Mouse (Mus musculus): ENCODE data around the gene Ext2. TPM values are rescaled to one million over a fixed set of nuclear protein-coding genes. Genes with fewer than 3 reads are reported as not detected.

Ext2 gene
- polyA plus RNA-seq, 1 experiment from 2014 or later: 47.0 TPM

- H3K36me3 ChIP-seq: peaks cover 16% of the 10 kb centered on the region; the same call in 1 of the 2 replicates
- H3K27me3 ChIP-seq (replicated peaks): no peaks in the 10 kb centered on the region
- no peak overlapping the region for H3K27ac ChIP-seq
- ATAC-seq: no peak
- H3K9me3 ChIP-seq (replicated peaks): no peaks in the 10 kb centered on the region
- H3K9ac ChIP-seq: no peak overlapping the region
- no peaks in the 10 kb centered on the region for H3K4me1 ChIP-seq
- no peak overlapping the region for H3K4me3 ChIP-seq
- H3K4me2 ChIP-seq: no peak overlapping the region
- WGBS (ENCODE audit: insufficient replicate concordance): 73% methylated on average over 6 of the region's 6 CpGs
These were observed 17.7 kb upstream of the Ext2 start for GRCm38 (mm10) chr2:93840109-93840508.

GRCm38 (mm10) chr2:93838931-93839330 lies 16.6 kb upstream of the Ext2 start:
- H3K36me3 ChIP-seq: peaks cover 11% of the 10 kb centered on the region; the same call in 1 of the 2 replicates
- H3K27me3 ChIP-seq (replicated peaks): no peaks in the 10 kb centered on the region
- no peak overlapping the region for H3K4me3 ChIP-seq
- 78% methylated on average over 4 of the region's 4 CpGs for WGBS (ENCODE audit: insufficient replicate concordance)
- no peak overlapping the region for H3K4me2 ChIP-seq
- H3K27ac ChIP-seq: no peak overlapping the region
- H3K4me1 ChIP-seq: no peaks in the 10 kb centered on the region
- no peak overlapping the region for H3K9ac ChIP-seq
- no peak for ATAC-seq
- no peaks in the 10 kb centered on the region for H3K9me3 ChIP-seq (replicated peaks)

- no peak for ATAC-seq
- peaks cover 11% of the 10 kb centered on the region; the same call in 1 of the 2 replicates for H3K36me3 ChIP-seq
- WGBS (ENCODE audit: insufficient replicate concordance): 69% methylated on average over 13 of the region's 13 CpGs
- no peak overlapping the region for H3K27ac ChIP-seq
- no peak overlapping the region for H3K9ac ChIP-seq
- no peak overlapping the region for H3K4me3 ChIP-seq
- H3K9me3 ChIP-seq (replicated peaks): no peaks in the 10 kb centered on the region
- H3K4me2 ChIP-seq: no peak overlapping the region
- no peaks in the 10 kb centered on the region for H3K27me3 ChIP-seq (replicated peaks)
- no peaks in the 10 kb centered on the region for H3K4me1 ChIP-seq
These were observed 13.9 kb upstream of the Ext2 start for GRCm38 (mm10) chr2:93836232-93836785.

- H3K27me3 ChIP-seq (replicated peaks): no peaks in the 10 kb centered on the region
- no peak overlapping the region for H3K4me2 ChIP-seq
- H3K9ac ChIP-seq: no peak overlapping the region
- H3K4me1 ChIP-seq: no peaks in the 10 kb centered on the region
- WGBS (ENCODE audit: insufficient replicate concordance): 75% methylated on average over 11 of the region's 11 CpGs
- H3K27ac ChIP-seq: no peak overlapping the region
- no peak overlapping the region for H3K4me3 ChIP-seq
- no peaks in the 10 kb centered on the region for H3K9me3 ChIP-seq (replicated peaks)
- H3K36me3 ChIP-seq: peaks cover 5% of the 10 kb centered on the region; the same call in 1 of the 2 replicates
- no peak for ATAC-seq
These were observed 13.2 kb upstream of the Ext2 start for GRCm38 (mm10) chr2:93835596-93835995.

GRCm38 (mm10) chr2:93823519-93823918 lies 1.2 kb upstream of the Ext2 start:
- ATAC-seq: no peak
- no peak overlapping the region for H3K4me2 ChIP-seq
- H3K27ac ChIP-seq: no peak overlapping the region
- H3K4me1 ChIP-seq: peaks cover 19% of the 10 kb centered on the region
- H3K9me3 ChIP-seq (replicated peaks): no peaks in the 10 kb centered on the region
- WGBS (ENCODE audit: insufficient replicate concordance): 12% methylated on average over 8 of the region's 8 CpGs
- no peak overlapping the region for H3K9ac ChIP-seq
- no peak overlapping the region for H3K4me3 ChIP-seq
- no peaks in the 10 kb centered on the region for H3K27me3 ChIP-seq (replicated peaks)
- peaks cover 10% of the 10 kb centered on the region; the same call in 1 of the 2 replicates for H3K36me3 ChIP-seq

GRCm38 (mm10) chr2:93817791-93818190 lies 4.6 kb downstream of the Ext2 start:
- Histone ChIP-seq H3K27me3 (replicated peaks) (no peaks in the 10 kb centered on the region), H3K4me3 (no peak overlapping the region), H3K9me3 (replicated peaks) (no peaks in the 10 kb centered on the region), H3K4me1 (peaks cover 32% of the 10 kb centered on the region), H3K4me2 (no peak overlapping the region), H3K9ac (no peak overlapping the region), H3K27ac (no peak overlapping the region), H3K36me3 (peaks cover 18% of the 10 kb centered on the region)
- ATAC-seq: peak; percentile 43; the same call in 1 of the 2 replicates
- WGBS (ENCODE audit: insufficient replicate concordance): 51% methylated on average over 5 of the region's 5 CpGs

GRCm38 (mm10) chr2:93813343-93813742 lies 9.0 kb downstream of the Ext2 start:
- no peaks in the 10 kb centered on the region for H3K9me3 ChIP-seq (replicated peaks)
- H3K9ac ChIP-seq: no peak overlapping the region
- no peak overlapping the region for H3K27ac ChIP-seq
- peaks cover 43% of the 10 kb centered on the region for H3K36me3 ChIP-seq
- no peaks in the 10 kb centered on the region for H3K27me3 ChIP-seq (replicated peaks)
- WGBS (ENCODE audit: insufficient replicate concordance): 89% methylated on average over 22 of the region's 22 CpGs
- H3K4me2 ChIP-seq: no peak overlapping the region
- no peak for ATAC-seq
- H3K4me3 ChIP-seq: no peak overlapping the region
- peaks cover 11% of the 10 kb centered on the region for H3K4me1 ChIP-seq

GRCm38 (mm10) chr2:93811812-93812211 lies 10.6 kb downstream of the Ext2 start:
- no peak overlapping the region for H3K9ac ChIP-seq
- H3K9me3 ChIP-seq (replicated peaks): no peaks in the 10 kb centered on the region
- H3K36me3 ChIP-seq: peaks cover 57% of the 10 kb centered on the region
- no peak for ATAC-seq
- no peak overlapping the region for H3K4me2 ChIP-seq
- H3K4me3 ChIP-seq: no peak overlapping the region
- no peaks in the 10 kb centered on the region for H3K27me3 ChIP-seq (replicated peaks)
- H3K27ac ChIP-seq: no peak overlapping the region
- 26% methylated on average over 4 of the region's 4 CpGs for WGBS (ENCODE audit: insufficient replicate concordance)
- H3K4me1 ChIP-seq: no peaks in the 10 kb centered on the region

GRCm38 (mm10) chr2:93809931-93810330 lies 12.4 kb downstream of the Ext2 start:
- 9% methylated on average over 2 of the region's 2 CpGs for WGBS (ENCODE audit: insufficient replicate concordance)
- Histone ChIP-seq H3K9ac (no peak overlapping the region), H3K27ac (no peak overlapping the region), H3K9me3 (replicated peaks) (no peaks in the 10 kb centered on the region), H3K4me2 (no peak overlapping the region), H3K36me3 (peaks cover 76% of the 10 kb centered on the region), H3K27me3 (replicated peaks) (no peaks in the 10 kb centered on the region), H3K4me3 (no peak overlapping the region), H3K4me1 (peaks cover 8% of the 10 kb centered on the region; the same call in 1 of the 2 replicates)
- ATAC-seq: no peak

GRCm38 (mm10) chr2:93808071-93808470 lies 14.3 kb downstream of the Ext2 start:
- Histone ChIP-seq H3K9me3 (replicated peaks) (no peaks in the 10 kb centered on the region), H3K36me3 (peaks cover 86% of the 10 kb centered on the region), H3K27me3 (replicated peaks) (no peaks in the 10 kb centered on the region), H3K9ac (no peak overlapping the region), H3K4me3 (no peak overlapping the region), H3K27ac (no peak overlapping the region), H3K4me1 (peaks cover 11% of the 10 kb centered on the region; the same call in 1 of the 2 replicates), H3K4me2 (no peak overlapping the region)
- ATAC-seq: no peak
- WGBS (ENCODE audit: insufficient replicate concordance): 83% methylated on average over 5 of the region's 5 CpGs

GRCm38 (mm10) chr2:93807440-93807839 lies 14.9 kb downstream of the Ext2 start:
- H3K4me2 ChIP-seq: no peak overlapping the region
- H3K9ac ChIP-seq: no peak overlapping the region
- no peak for ATAC-seq
- H3K36me3 ChIP-seq: peaks cover 84% of the 10 kb centered on the region
- H3K27me3 ChIP-seq (replicated peaks): no peaks in the 10 kb centered on the region
- peaks cover 11% of the 10 kb centered on the region; the same call in 1 of the 2 replicates for H3K4me1 ChIP-seq
- no peaks in the 10 kb centered on the region for H3K9me3 ChIP-seq (replicated peaks)
- no peak overlapping the region for H3K27ac ChIP-seq
- 79% methylated on average over 8 of the region's 8 CpGs for WGBS (ENCODE audit: insufficient replicate concordance)
- H3K4me3 ChIP-seq: no peak overlapping the region

- H3K36me3 ChIP-seq: peaks cover 88% of the 10 kb centered on the region
- H3K4me3 ChIP-seq: no peak overlapping the region
- WGBS (ENCODE audit: insufficient replicate concordance): 75% methylated on average over 6 of the region's 6 CpGs
These were observed 15.7 kb downstream of the Ext2 start for GRCm38 (mm10) chr2:93806487-93807201.

More at GRCm38 (mm10) chr2:93806487-93807201, 15.7 kb downstream of the Ext2 start:
- no peak overlapping the region for H3K4me2 ChIP-seq
- H3K4me1 ChIP-seq: peaks cover 11% of the 10 kb centered on the region; the same call in 1 of the 2 replicates
- H3K27me3 ChIP-seq (replicated peaks): no peaks in the 10 kb centered on the region
- H3K27ac ChIP-seq: no peak overlapping the region
- no peak overlapping the region for H3K9ac ChIP-seq
- H3K9me3 ChIP-seq (replicated peaks): no peaks in the 10 kb centered on the region
- no peak for ATAC-seq

All from liver, embryonic 12.5 days (tissue).